Mouse (Mus musculus) brain, embryonic 14.5 days (tissue): ENCODE measurements around the gene Pitpnc1.
A peak's percentile ranks its signal among the peaks of the same experiment; 100 is the strongest.

Experiments used
- CTCF ChIP-seq: fragments of 200-500 bp; IDR thresholded peaks from 2 replicates; pipeline ENCODE4 v1.5.1; 2012; ENCODE audit warnings: inconsistent platforms, mild to moderate bottlenecking, moderate library complexity, borderline replicate concordance; ENCODE audit not compliant: insufficient read depth, insufficient read length; ENCODE audit errors: extremely low read depth
- POLR2A ChIP-seq: fragments of 200-500 bp; IDR thresholded peaks from 2 replicates; pipeline ENCODE4 v1.6.1; 2012; ENCODE audit warnings: mild to moderate bottlenecking, inconsistent platforms, borderline replicate concordance; ENCODE audit not compliant: poor library complexity, insufficient read depth, insufficient read length, severe bottlenecking; ENCODE audit errors: extremely low read depth

GRCm38 (mm10) chr11:107473137-107473820, 2.8 kb upstream of the Pitpnc1 start:
- TF ChIP-seq CTCF = peak; percentile 81
- TF ChIP-seq POLR2A = no peak
